In the genomic region with DNA sequence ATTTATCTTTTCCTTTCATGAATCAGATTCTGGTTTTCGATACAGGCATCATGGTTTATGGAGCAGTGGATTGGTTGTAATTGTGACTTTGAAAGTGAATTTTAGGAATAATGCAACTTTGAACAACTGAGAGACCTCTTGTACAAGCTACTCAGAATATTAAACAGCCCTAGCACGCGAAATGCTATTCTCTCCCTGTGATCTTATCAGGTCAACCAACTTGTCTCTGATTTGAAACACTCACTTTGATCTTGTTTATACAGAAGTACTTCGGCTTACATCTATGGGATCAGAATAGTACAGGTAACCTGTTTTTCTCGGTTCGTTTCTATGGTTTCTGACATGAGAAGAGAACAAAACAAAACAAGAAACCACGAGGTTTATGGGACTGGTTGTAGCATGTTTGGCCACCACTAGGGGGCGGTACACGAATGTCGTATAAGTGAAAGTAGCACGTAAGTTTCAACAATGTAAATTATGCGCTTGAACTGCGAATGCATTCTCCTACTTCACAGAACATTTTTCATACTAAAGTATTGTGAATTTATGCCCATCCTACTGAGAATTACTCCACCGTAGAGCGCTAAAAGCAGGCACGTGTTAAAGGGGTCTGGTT, we compare ENCODE assay signal across 8 mouse cellular contexts.
A peak's percentile ranks its signal among the peaks of the same experiment; 100 is the strongest.
DNase-seq lines count a peak whose midpoint lies in the region; ATAC-seq and TF ChIP-seq lines count a peak whose summit lies in the region.

No protein-coding gene starts in this region.

- peaks cover 2% of the 10 kb centered on the region for H3K4me1 ChIP-seq in embryonic fibroblast, embryonic 13.5 days (ENCODE audit: control insufficient read depth, insufficient read depth, low read length)
- H3K4me1 ChIP-seq in heart, postnatal 0 days (ENCODE audit: control insufficient read depth, insufficient read depth), result no peaks in the 10 kb centered on the region
- no peaks in the 10 kb centered on the region for H3K4me1 ChIP-seq in liver, embryonic 15.5 days (replicated peaks)
- no peaks in the 10 kb centered on the region; the same call in 1 of the 2 replicates for H3K4me1 ChIP-seq in neural tube, embryonic 11.5 days (ENCODE audit: control insufficient read depth, insufficient read depth, low read length)
- H3K4me1 ChIP-seq in testis, adult 2 months (ENCODE audit: control insufficient read depth, insufficient read depth, low read length), result no peaks in the 10 kb centered on the region

- DNase-seq in CD4-positive, CD25-positive, alpha-beta regulatory T cell, adult 2 months (ENCODE audit: low read depth, low spot score), result peak; percentile 87
- peak; percentile 84 for DNase-seq in brain, adult 2 months (ENCODE audit: low read depth, low spot score)
- peak; percentile 72 for DNase-seq in heart, postnatal 0 days (ENCODE audit: low spot score)
- peak; percentile 54 to 86 for DNase-seq in kidney, postnatal 36 days
- DNase-seq in neural tube, embryonic 11.5 days (ENCODE audit: low spot score), result peak; percentile 77

- H3K36me3 ChIP-seq in heart, postnatal 0 days (replicated peaks; ENCODE audit: control insufficient read depth, insufficient read depth, low read length), result no peaks in the 10 kb centered on the region
- no peaks in the 10 kb centered on the region for H3K36me3 ChIP-seq in liver, embryonic 15.5 days (replicated peaks)
- H3K36me3 ChIP-seq in neural tube, embryonic 11.5 days (ENCODE audit: control insufficient read depth, insufficient read depth, low read length), result no peaks in the 10 kb centered on the region
- H3K36me3 ChIP-seq in testis, adult 2 months (ENCODE audit: control insufficient read depth, insufficient read depth, low read length), result no peaks in the 10 kb centered on the region

- no peaks in the 10 kb centered on the region for H3K27me3 ChIP-seq in heart, postnatal 0 days (ENCODE audit: control insufficient read depth, insufficient read depth, low read length)
- no peaks in the 10 kb centered on the region for H3K27me3 ChIP-seq in liver, embryonic 15.5 days
- H3K27me3 ChIP-seq in neural tube, embryonic 11.5 days (ENCODE audit: control insufficient read depth, insufficient read depth, low read length), result no peaks in the 10 kb centered on the region
- no peaks in the 10 kb centered on the region for H3K27me3 ChIP-seq in testis, adult 2 months (ENCODE audit: control insufficient read depth, insufficient read depth, low read length)

- peak; percentile 73 for ATAC-seq in heart, postnatal 0 days (ENCODE audit: insufficient read depth, low read depth)
- ATAC-seq in liver, embryonic 15.5 days (ENCODE audit: insufficient read depth), result no peak
- peak; percentile 78 for ATAC-seq in neural tube, embryonic 11.5 days (ENCODE audit: insufficient read depth, low FRiP score, low TSS enrichment)

- no peaks in the 10 kb centered on the region for H3K9me3 ChIP-seq in heart, postnatal 0 days (replicated peaks; ENCODE audit: control insufficient read depth, low read length)
- H3K9me3 ChIP-seq in liver, embryonic 15.5 days (replicated peaks), result no peaks in the 10 kb centered on the region
- H3K9me3 ChIP-seq in neural tube, embryonic 11.5 days (ENCODE audit: control insufficient read depth, low read length), result no peaks in the 10 kb centered on the region

- no peak overlapping the region for H3K9ac ChIP-seq in heart, postnatal 0 days (replicated peaks; ENCODE audit: low read depth, low read length)
- no peak overlapping the region for H3K9ac ChIP-seq in liver, embryonic 15.5 days
- no peak overlapping the region for H3K9ac ChIP-seq in neural tube, embryonic 11.5 days (ENCODE audit: low read length)

- H3K27ac ChIP-seq in embryonic fibroblast, embryonic 13.5 days (ENCODE audit: insufficient read depth, low read length), result no peak overlapping the region
- H3K27ac ChIP-seq in heart, postnatal 0 days (ENCODE audit: low read depth), result no peak overlapping the region
- H3K27ac ChIP-seq in liver, embryonic 15.5 days (replicated peaks), result no peak overlapping the region
- no peak overlapping the region for H3K27ac ChIP-seq in neural tube, embryonic 11.5 days (ENCODE audit: low read depth, low read length)
- H3K27ac ChIP-seq in testis, adult 2 months (ENCODE audit: control insufficient read depth, insufficient read depth, low read depth, low read length), result no peak overlapping the region

- peak overlapping the region; percentile 54 for H3K4me2 ChIP-seq in heart, postnatal 0 days (ENCODE audit: low read depth, low read length)
- peak overlapping the region; percentile 41; the same call in 1 of the 2 replicates for H3K4me2 ChIP-seq in liver, embryonic 15.5 days
- H3K4me2 ChIP-seq in neural tube, embryonic 11.5 days (ENCODE audit: low read depth), result no peak overlapping the region

- 20% methylated on average over 16 of the region's 16 CpGs for WGBS in heart, postnatal 0 days
- 21% methylated on average over 16 of the region's 16 CpGs for WGBS in liver, embryonic 15.5 days (ENCODE audit: insufficient replicate concordance)
- WGBS in neural tube, embryonic 11.5 days, result 23% methylated on average over 16 of the region's 16 CpGs

- TF ChIP-seq POLR2A in embryonic fibroblast, embryonic 13.5 days (IDR thresholded peaks at IDR 0.05; ENCODE audit: low read depth, low read length), result no peak
- TF ChIP-seq POLR2A in testis, adult 2 months (IDR thresholded peaks at IDR 0.05; ENCODE audit: control insufficient read depth, low read depth, low read length), result no peak

- no peak; the same call in 1 of the 2 replicates for TF ChIP-seq CTCF in embryonic fibroblast, embryonic 13.5 days (IDR thresholded peaks at IDR 0.05; ENCODE audit: borderline replicate concordance, insufficient read depth, low read length)
- peak; percentile 86 for TF ChIP-seq CTCF in heart, postnatal 0 days (IDR thresholded peaks at IDR 0.05; ENCODE audit: low read depth)
- TF ChIP-seq CTCF in testis, adult 2 months (IDR thresholded peaks at IDR 0.05; ENCODE audit: control insufficient read depth, insufficient read depth, insufficient replicate concordance, low read depth, low read length), result peak; percentile 19; the same call in 1 of the 2 replicates

- TF ChIP-seq EP300 in heart, postnatal 0 days (IDR thresholded peaks at IDR 0.05; ENCODE audit: low read depth), result no peak

- H3K4me3 ChIP-seq in embryonic fibroblast, embryonic 13.5 days (ENCODE audit: insufficient read depth, low read length), result 0 out of 2 replicates have a peak overlapping the region, but pooled peaks have one; percentile 15
- H3K4me3 ChIP-seq in heart, postnatal 0 days (ENCODE audit: low read depth, low read length), result peak overlapping the region; percentile 34
- H3K4me3 ChIP-seq in liver, embryonic 15.5 days (replicated peaks), result no peak overlapping the region
- H3K4me3 ChIP-seq in neural tube, embryonic 11.5 days (ENCODE audit: low read depth, low read length), result no peak overlapping the region
- no peak overlapping the region for H3K4me3 ChIP-seq in testis, adult 2 months (ENCODE audit: control insufficient read depth, low read depth, low read length)

Comparison
In these comparisons a context has a peak if more than half of its experiments do, and no peak if none do; other contexts are left out.
1. H3K4me3 ChIP-seq: peak in embryonic fibroblast, embryonic 13.5 days (single experiment) and heart, postnatal 0 days (single experiment); none in liver, embryonic 15.5 days (single experiment), neural tube, embryonic 11.5 days (single experiment) and testis, adult 2 months (single experiment).
2. Peak in every context shown above with its lines, with median percentiles within 50 percentile points of each other: DNase-seq.